Mouse (Mus musculus) lung, embryonic 15.5 days (tissue): ENCODE measurements around the gene Sertad3. TPM values are rescaled to one million over a fixed set of nuclear protein-coding genes. Genes with fewer than 3 reads are reported as not detected.
"Not testable (repeated sequence)": the region's sequence is repeated elsewhere in the genome, so short reads cannot be mapped to it uniquely, and the experiment has no call there.

Experiments used
- ATAC-seq: fragments of 200-750 bp; cut with Nextera tagmentation; 2 replicates; pipeline ENCODE4 v1.8.0; 2017; ENCODE audit warnings: moderate number of reproducible peaks, borderline replicate concordance; ENCODE audit not compliant: low FRiP score, low TSS enrichment; ENCODE audit errors: extremely low read depth
- H3K27ac ChIP-seq: fragments of 300-500 bp; sonication (generic); 2 replicates; pipeline ENCODE4 v1.5.1; 2015; ENCODE audit warnings: moderate library complexity, mild to moderate bottlenecking, inconsistent platforms
- H3K27me3 ChIP-seq: fragments of 300-500 bp; sonication (generic); 2 replicates; pipeline ENCODE4 v1.6.1; 2015; ENCODE audit warnings: inconsistent platforms
- H3K36me3 ChIP-seq: fragments of 300-500 bp; sonication (generic); 2 replicates; pipeline ENCODE4 v1.6.1; 2015; ENCODE audit warnings: inconsistent platforms
- H3K4me1 ChIP-seq: fragments of 300-500 bp; sonication (generic); 2 replicates; pipeline ENCODE4 v1.6.1; 2015; ENCODE audit warnings: inconsistent platforms
- H3K4me2 ChIP-seq: fragments of 300-500 bp; sonication (generic); 2 replicates; pipeline ENCODE4 v1.6.1; 2015; ENCODE audit warnings: inconsistent platforms, mild to moderate bottlenecking, moderate library complexity
- H3K4me3 ChIP-seq: fragments of 300-500 bp; sonication (generic); 2 replicates; pipeline ENCODE4 v1.5.1; 2015; ENCODE audit warnings: mild to moderate bottlenecking, inconsistent platforms
- H3K9ac ChIP-seq: fragments of 300-500 bp; sonication (generic); 2 replicates; pipeline ENCODE4 v1.6.1; 2015; ENCODE audit warnings: inconsistent platforms
- H3K9me3 ChIP-seq: fragments of 300-500 bp; sonication (generic); 2 replicates; pipeline ENCODE4 v1.6.1; 2016; ENCODE audit warnings: inconsistent platforms
- WGBS: fragments of 180-500 bp; shearing (Covaris S2); methylation state at CpG from one replicate; pipeline ENCODE4 v1.1.7; 2015; 5-methylcytosine and 5-hydroxymethylcytosine counted together
- polyA plus RNA-seq: library from polyadenylated mRNA; unstranded; fragments of >200 nt; fragmentation: Nextera tagmentation; extraction: Ambion mirVana; gene quantifications from 2 replicates; pipeline ENCODE4 v1.2.1, GENCODE M21; 2015

Sertad3 gene
- polyA plus RNA-seq, 1 experiment from 2014 or later = 28.6 TPM

GRCm38 (mm10) chr7:27486770-27487697, 13.5 kb downstream of the Sertad3 start, which contains the start of gene Sertad1:
Gene Sertad1, plus strand, starts transcription at chr7:27486910.
- H3K4me1 ChIP-seq = peaks cover 50% of the 10 kb centered on the region
- H3K9me3 ChIP-seq = no peaks in the 10 kb centered on the region
- 1% methylated on average over 73 of the region's 80 CpGs for WGBS
- H3K27me3 ChIP-seq = no peaks in the 10 kb centered on the region
- peak within 1 kb of the TSS; percentile 57 for H3K4me3 ChIP-seq
- ATAC-seq = peak; percentile 91
- 0 out of 2 replicates have a peak, but pooled peaks cover 11% of the 10 kb centered on the region for H3K36me3 ChIP-seq
- peak within 1 kb of the TSS; percentile 70 for H3K9ac ChIP-seq
- peak within 1 kb of the TSS; percentile 98 for H3K27ac ChIP-seq
- peak within 1 kb of the TSS; percentile 80 for H3K4me2 ChIP-seq

DNA sequence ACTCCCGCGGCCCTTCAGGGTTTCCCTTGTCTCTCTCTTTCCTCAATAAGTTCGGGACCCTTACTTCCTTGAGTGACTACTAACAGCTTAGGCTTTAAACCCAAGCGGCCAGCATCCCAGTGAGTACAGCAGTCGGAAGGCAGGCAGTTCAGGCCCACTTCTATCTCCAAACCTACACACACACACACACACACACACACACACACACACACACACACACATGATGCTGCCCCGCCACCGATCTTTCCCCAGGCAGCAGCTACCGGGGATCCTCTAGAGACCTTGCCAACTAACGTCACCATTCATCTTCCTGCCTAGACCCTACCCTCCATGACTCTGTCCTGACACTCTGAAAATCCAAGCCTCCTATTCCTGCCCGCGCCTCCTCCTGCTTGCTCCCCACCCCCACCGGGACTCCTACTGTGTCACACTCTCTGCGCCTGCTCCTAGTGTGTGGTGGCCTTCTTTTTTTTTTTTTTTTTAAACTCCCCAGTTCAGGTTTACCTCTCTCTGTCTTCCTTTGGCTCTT, 14.2 kb downstream of the Sertad3 start:
- Histone ChIP-seq H3K4me2 (peak overlapping the region; percentile 80), H3K4me1 (peaks cover 55% of the 10 kb centered on the region), H3K4me3 (peak overlapping the region; percentile 57), H3K27ac (peak overlapping the region; percentile 98), H3K36me3 (0 out of 2 replicates have a peak, but pooled peaks cover 11% of the 10 kb centered on the region), H3K9me3 (no peaks in the 10 kb centered on the region), H3K9ac (peak overlapping the region; percentile 70), H3K27me3 (no peaks in the 10 kb centered on the region)
- WGBS = 2% methylated on average over 13 of the region's 13 CpGs
- no peak for ATAC-seq

- no peaks in the 10 kb centered on the region for H3K9me3 ChIP-seq
- H3K4me2 ChIP-seq = no peak overlapping the region; the same call in 1 of the 2 replicates
- no peak overlapping the region; the same call in 1 of the 2 replicates for H3K9ac ChIP-seq
- H3K27ac ChIP-seq = peak overlapping the region; percentile 97
- H3K4me1 ChIP-seq = peaks cover 55% of the 10 kb centered on the region
- H3K4me3 ChIP-seq = no peak overlapping the region
- no peak for ATAC-seq
- 0 out of 2 replicates have a peak, but pooled peaks cover 11% of the 10 kb centered on the region for H3K36me3 ChIP-seq
- H3K27me3 ChIP-seq = no peaks in the 10 kb centered on the region
- WGBS = 90% methylated on average over 25 of the region's 25 CpGs
Measured at GRCm38 (mm10) chr7:27489270-27489869, 15.8 kb downstream of the Sertad3 start.

DNA sequence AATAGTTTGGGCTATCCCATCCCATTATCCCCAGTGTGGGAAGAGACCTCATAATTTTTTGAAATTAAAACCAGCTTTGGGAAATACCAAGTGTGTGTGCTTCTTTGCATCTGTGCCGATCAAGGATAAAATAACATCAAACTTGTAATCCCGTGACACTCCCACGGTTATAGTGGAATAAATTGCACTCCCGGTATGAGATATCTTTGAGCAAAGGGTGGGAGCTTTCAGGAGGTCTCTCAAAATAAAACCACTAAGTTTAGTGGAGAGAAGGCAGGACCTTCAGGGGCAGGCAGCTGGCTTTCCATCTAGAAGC, 16.6 kb downstream of the Sertad3 start:
- H3K9me3 ChIP-seq = no peaks in the 10 kb centered on the region
- peak overlapping the region; percentile 97 for H3K27ac ChIP-seq
- H3K4me2 ChIP-seq = peak overlapping the region; percentile 58
- peak overlapping the region; percentile 36 for H3K9ac ChIP-seq
- 0 out of 2 replicates have a peak, but pooled peaks cover 11% of the 10 kb centered on the region for H3K36me3 ChIP-seq
- H3K4me1 ChIP-seq = peaks cover 55% of the 10 kb centered on the region
- no peaks in the 10 kb centered on the region for H3K27me3 ChIP-seq
- no peak for ATAC-seq
- peak overlapping the region; percentile 34 for H3K4me3 ChIP-seq
- WGBS = 24% methylated on average over 4 of the region's 4 CpGs

GRCm38 (mm10) chr7:27490543-27491329, 17.2 kb downstream of the Sertad3 start:
- H3K4me3 ChIP-seq = peak overlapping the region; percentile 34

GRCm38 (mm10) chr7:27491856-27492255, 18.3 kb downstream of the Sertad3 start:
- 51% methylated on average over 7 of the region's 7 CpGs for WGBS
- H3K4me1 ChIP-seq = peaks cover 47% of the 10 kb centered on the region

More at GRCm38 (mm10) chr7:27490543-27491329, 17.2 kb downstream of the Sertad3 start:
- peak overlapping the region; percentile 97 for H3K27ac ChIP-seq
- peak overlapping the region; percentile 36 for H3K9ac ChIP-seq
- no peaks in the 10 kb centered on the region for H3K27me3 ChIP-seq
- H3K4me2 ChIP-seq = peak overlapping the region; percentile 58
- no peaks in the 10 kb centered on the region for H3K9me3 ChIP-seq
- H3K36me3 ChIP-seq = 0 out of 2 replicates have a peak, but pooled peaks cover 11% of the 10 kb centered on the region
- H3K4me1 ChIP-seq = peaks cover 50% of the 10 kb centered on the region
- ATAC-seq = peak; percentile 86
- 0% methylated on average over 33 of the region's 33 CpGs for WGBS

GRCm38 (mm10) chr7:27493022-27493421, 19.5 kb downstream of the Sertad3 start:
- H3K27ac ChIP-seq = peak overlapping the region; percentile 97
- 62% methylated on average over 3 of the region's 3 CpGs for WGBS

More at GRCm38 (mm10) chr7:27491856-27492255, 18.3 kb downstream of the Sertad3 start:
- no peak for ATAC-seq
- no peak overlapping the region for H3K4me2 ChIP-seq
- no peaks in the 10 kb centered on the region for H3K27me3 ChIP-seq
- H3K9ac ChIP-seq = no peak overlapping the region
- no peaks in the 10 kb centered on the region for H3K9me3 ChIP-seq
- H3K4me3 ChIP-seq = no peak overlapping the region
- 0 out of 2 replicates have a peak, but pooled peaks cover 11% of the 10 kb centered on the region for H3K36me3 ChIP-seq
- peak overlapping the region; percentile 97 for H3K27ac ChIP-seq

DNA sequence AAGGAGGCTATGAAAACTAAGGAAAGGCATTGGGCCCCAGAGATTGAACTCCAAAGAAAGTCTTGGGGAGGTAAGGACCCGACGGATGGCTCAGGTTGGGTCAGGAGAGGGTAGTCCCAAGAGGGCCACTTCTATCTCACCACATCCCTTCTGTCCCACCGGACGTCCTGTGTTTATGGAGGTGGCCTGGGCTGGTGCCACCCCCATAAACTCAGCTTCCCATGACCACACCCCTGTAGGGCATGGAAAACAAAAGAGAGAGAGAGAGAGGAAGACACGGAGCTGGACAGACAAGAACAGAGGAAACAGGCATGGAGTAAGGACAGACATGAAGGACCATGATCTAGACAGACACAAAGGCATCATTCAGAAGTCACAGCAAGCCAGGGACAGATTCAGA, 19.9 kb downstream of the Sertad3 start:
- peak overlapping the region; percentile 97 for H3K27ac ChIP-seq
- 79% methylated on average over 5 of the region's 5 CpGs for WGBS
- ATAC-seq = no peak

More at GRCm38 (mm10) chr7:27493022-27493421, 19.5 kb downstream of the Sertad3 start:
- H3K4me3 ChIP-seq = no peak overlapping the region
- no peak overlapping the region for H3K4me2 ChIP-seq
- H3K27me3 ChIP-seq = no peaks in the 10 kb centered on the region
- H3K36me3 ChIP-seq = 0 out of 2 replicates have a peak, but pooled peaks cover 11% of the 10 kb centered on the region
- H3K4me1 ChIP-seq = peaks cover 47% of the 10 kb centered on the region
- no peaks in the 10 kb centered on the region for H3K9me3 ChIP-seq
- ATAC-seq = no peak
- H3K9ac ChIP-seq = no peak overlapping the region

DNA sequence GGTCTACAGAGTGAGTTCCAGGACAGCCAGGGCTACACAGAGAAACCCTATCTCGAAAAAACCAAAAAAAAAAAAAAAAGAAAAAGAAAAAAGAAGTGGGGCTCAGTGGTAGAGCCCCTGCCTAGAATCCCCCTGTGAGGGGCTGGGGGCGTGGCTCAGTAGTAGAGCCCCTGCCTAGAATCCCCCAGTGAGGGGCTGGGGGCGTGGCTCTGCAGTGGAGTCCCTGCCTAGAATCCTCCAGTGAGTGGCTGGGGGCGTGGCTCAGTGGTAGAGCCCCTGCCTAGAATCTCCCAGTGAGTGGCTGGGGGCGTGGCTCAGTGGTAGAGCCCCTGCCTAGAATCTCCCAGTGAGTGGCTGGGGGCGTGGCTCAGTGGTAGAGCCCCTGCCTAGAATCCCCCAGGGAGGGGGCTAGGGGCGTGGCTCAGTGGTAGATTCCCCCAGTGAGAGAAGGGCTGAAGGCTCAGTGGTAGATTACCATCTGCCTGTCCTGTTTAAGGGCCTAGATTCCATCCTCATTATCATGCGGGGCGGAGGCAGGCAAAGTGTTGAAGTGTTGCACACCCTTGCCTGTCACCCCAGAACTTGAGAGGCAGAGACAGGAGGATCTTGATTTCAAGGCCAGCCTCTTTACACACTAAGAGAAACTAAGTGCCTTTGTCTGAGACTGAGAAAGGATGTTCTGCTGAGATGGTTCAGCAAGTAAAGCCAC, 21.2 kb downstream of the Sertad3 start:
- peaks cover 29% of the 10 kb centered on the region for H3K4me1 ChIP-seq
- not testable (repeated sequence) for H3K27ac ChIP-seq, H3K9me3 ChIP-seq, H3K4me2 ChIP-seq, H3K9ac ChIP-seq, H3K4me3 ChIP-seq, ATAC-seq, H3K27me3 ChIP-seq, H3K36me3 ChIP-seq
- WGBS = 83% methylated on average over 9 of the region's 9 CpGs

More for the DNA sequence above, 19.9 kb downstream of the Sertad3 start:
- no peaks in the 10 kb centered on the region for H3K9me3 ChIP-seq
- no peak overlapping the region for H3K4me2 ChIP-seq
- no peaks in the 10 kb centered on the region for H3K27me3 ChIP-seq
- H3K36me3 ChIP-seq = 0 out of 2 replicates have a peak, but pooled peaks cover 11% of the 10 kb centered on the region
- peaks cover 42% of the 10 kb centered on the region for H3K4me1 ChIP-seq
- H3K9ac ChIP-seq = no peak overlapping the region
- no peak overlapping the region for H3K4me3 ChIP-seq

DNA sequence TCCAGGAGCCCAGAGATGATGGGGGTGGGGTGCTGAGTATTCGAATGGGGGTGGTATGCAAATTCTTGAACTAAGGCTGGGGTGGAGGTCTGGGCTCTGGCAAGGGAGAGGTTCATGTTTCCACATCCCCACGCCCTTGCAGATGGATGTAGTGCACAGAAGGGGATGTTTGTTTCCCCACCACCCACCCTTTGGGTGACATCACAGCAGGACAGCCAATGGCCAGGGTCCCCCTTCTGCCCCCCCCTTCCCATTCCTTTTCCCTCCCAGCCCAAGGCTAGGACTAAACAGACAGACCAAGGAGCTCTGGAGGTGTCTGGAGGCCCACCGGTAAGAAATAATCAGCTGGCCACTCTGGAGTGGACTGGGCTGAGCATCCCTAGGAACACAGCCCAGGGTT, 25.5 kb downstream of the Sertad3 start, which contains the start of gene Prx:
Prx (plus strand) TSS at position 289 of the 400 bp plus-strand sequence.
- Histone ChIP-seq H3K9me3 (no peaks in the 10 kb centered on the region), H3K9ac (no peak within 1 kb of the TSS), H3K27me3 (no peaks in the 10 kb centered on the region), H3K4me1 (0 out of 2 replicates have a peak, but pooled peaks cover 2% of the 10 kb centered on the region), H3K36me3 (no peaks in the 10 kb centered on the region), H3K4me2 (no peak within 1 kb of the TSS), H3K27ac (no peak within 1 kb of the TSS), H3K4me3 (no peak within 1 kb of the TSS)
- no peak for ATAC-seq
- WGBS = 34% methylated on average over 3 of the region's 3 CpGs
